Mouse (Mus musculus): ENCODE results near the gene Itih2. TPM values are rescaled to one million over a fixed set of nuclear protein-coding genes. Genes with fewer than 3 reads are reported as not detected.

The Itih2 gene
- polyA plus RNA-seq, 1 experiment, result 0.02 TPM

- Histone ChIP-seq H3K27me3 (ENCODE audit: control insufficient read depth, insufficient read depth, insufficient read length) (no peaks in the 10 kb centered on the region), H3K79me2 (ENCODE audit: control insufficient read depth, insufficient read depth) (no peaks in the 10 kb centered on the region), H3K36me3 (ENCODE audit: control insufficient read depth, insufficient read depth) (no peaks in the 10 kb centered on the region), H3K4me3 (no peak overlapping the region), H3ac (ENCODE audit: control insufficient read depth, insufficient read length) (no peak overlapping the region), H3K4me2 (ENCODE audit: low read depth) (no peak overlapping the region)
- TF ChIP-seq MYOD1 (IDR thresholded peaks at IDR 0.05; ENCODE audit: control insufficient read depth in 1 of 3, insufficient read length in 2 of 3, low read depth in 2 of 3), result no peak
- no peak for TF ChIP-seq REST (IDR thresholded peaks at IDR 0.05; ENCODE audit: insufficient read depth, insufficient read length)
- no peak for TF ChIP-seq CEBPB (IDR thresholded peaks at IDR 0.05; ENCODE audit: insufficient read depth, poor library complexity, severe bottlenecking)
- no peak for TF ChIP-seq SRF (IDR thresholded peaks at IDR 0.05; ENCODE audit: control insufficient read depth, insufficient read length, low read depth)
- TF ChIP-seq TCF12 (IDR thresholded peaks at IDR 0.05; ENCODE audit: insufficient read depth, poor library complexity, severe bottlenecking), result no peak
- no peak for TF ChIP-seq USF1 (IDR thresholded peaks at IDR 0.05; ENCODE audit: low read depth)
- no peak for TF ChIP-seq POLR2AphosphoS2 (IDR thresholded peaks at IDR 0.05; ENCODE audit: insufficient read length, low read depth)
- no peak for TF ChIP-seq MAX (IDR thresholded peaks at IDR 0.05; ENCODE audit: low read depth)
- TF ChIP-seq TCF3 (IDR thresholded peaks at IDR 0.05; ENCODE audit: insufficient read length, low read depth), result no peak
- no peak for TF ChIP-seq E2F4 (IDR thresholded peaks at IDR 0.05; ENCODE audit: insufficient read depth)
- no peak for TF ChIP-seq POLR2A (IDR thresholded peaks at IDR 0.05; ENCODE audit: insufficient read length, low read depth)
- TF ChIP-seq MYOG (IDR thresholded peaks at IDR 0.05; ENCODE audit: control insufficient read depth in 1 of 3, insufficient read depth in 1 of 3, insufficient read length in 2 of 3, low read depth in 2 of 3), result no peak
Measured at GRCm38 (mm10) chr2:10121826-10122225, 9.4 kb downstream of the Itih2 start.

DNA sequence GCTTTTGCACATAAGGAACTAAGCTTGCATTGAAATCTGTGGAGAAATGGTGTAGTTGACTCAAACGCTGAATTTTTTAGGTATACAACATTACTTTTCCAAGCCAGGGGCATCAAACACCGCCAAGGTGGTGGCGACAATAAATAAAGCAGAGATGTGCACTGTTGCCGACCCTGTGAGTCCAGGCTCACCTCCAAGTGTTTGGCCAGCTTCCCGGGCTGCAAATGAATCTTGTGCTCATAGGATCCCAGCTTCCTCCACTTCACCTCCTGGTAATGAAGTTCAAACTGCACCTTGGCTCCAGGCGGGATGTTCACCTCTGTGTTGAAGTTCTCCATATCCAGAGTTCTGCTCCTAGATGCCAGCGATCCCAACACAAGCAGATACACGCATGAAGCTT is 11.9 kb downstream of the Itih2 start:
- no peak overlapping the region for H3ac ChIP-seq (ENCODE audit: control insufficient read depth, insufficient read length)
- H3K27me3 ChIP-seq (ENCODE audit: control insufficient read depth, insufficient read depth, insufficient read length), result no peaks in the 10 kb centered on the region
- no peak for TF ChIP-seq USF1 (IDR thresholded peaks at IDR 0.05; ENCODE audit: low read depth)
- TF ChIP-seq POLR2AphosphoS2 (IDR thresholded peaks at IDR 0.05; ENCODE audit: insufficient read length, low read depth), result no peak
- no peak for TF ChIP-seq TCF12 (IDR thresholded peaks at IDR 0.05; ENCODE audit: insufficient read depth, poor library complexity, severe bottlenecking)
- no peak for TF ChIP-seq MYOD1 (IDR thresholded peaks at IDR 0.05; ENCODE audit: control insufficient read depth in 1 of 3, insufficient read length in 2 of 3, low read depth in 2 of 3)
- TF ChIP-seq MYOG (IDR thresholded peaks at IDR 0.05; ENCODE audit: control insufficient read depth in 1 of 3, insufficient read depth in 1 of 3, insufficient read length in 2 of 3, low read depth in 2 of 3), result no peak
- TF ChIP-seq POLR2A (IDR thresholded peaks at IDR 0.05; ENCODE audit: insufficient read length, low read depth), result no peak
- no peak for TF ChIP-seq MAX (IDR thresholded peaks at IDR 0.05; ENCODE audit: low read depth)
- no peak for TF ChIP-seq REST (IDR thresholded peaks at IDR 0.05; ENCODE audit: insufficient read depth, insufficient read length)
- TF ChIP-seq SRF (IDR thresholded peaks at IDR 0.05; ENCODE audit: control insufficient read depth, insufficient read length, low read depth), result no peak
- TF ChIP-seq CEBPB (IDR thresholded peaks at IDR 0.05; ENCODE audit: insufficient read depth, poor library complexity, severe bottlenecking), result no peak
- H3K79me2 ChIP-seq (ENCODE audit: control insufficient read depth, insufficient read depth), result no peaks in the 10 kb centered on the region
- H3K4me2 ChIP-seq (ENCODE audit: low read depth), result no peak overlapping the region
- H3K4me3 ChIP-seq, result no peak overlapping the region
- no peaks in the 10 kb centered on the region for H3K36me3 ChIP-seq (ENCODE audit: control insufficient read depth, insufficient read depth)

DNA sequence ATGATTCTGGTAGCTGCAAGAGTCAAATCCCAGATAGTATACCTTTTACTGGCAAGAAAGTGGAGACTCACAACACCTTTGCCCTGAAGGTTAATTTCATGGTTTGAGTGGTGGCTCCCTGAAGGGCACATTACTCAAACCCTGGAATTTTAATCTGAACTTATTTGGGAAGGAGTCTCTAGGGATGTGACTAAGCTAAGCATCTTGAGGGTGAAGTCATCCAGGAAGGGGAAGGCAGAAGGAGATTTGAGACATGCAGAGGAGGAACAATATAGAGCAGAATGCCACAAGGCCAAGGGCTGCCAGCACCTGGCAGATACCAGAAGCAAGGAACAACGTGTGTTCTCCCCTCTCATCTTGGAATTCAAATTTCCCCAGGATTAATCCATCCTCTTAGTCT is 12.4 kb downstream of the Itih2 start:
- no peaks in the 10 kb centered on the region for H3K36me3 ChIP-seq (ENCODE audit: control insufficient read depth, insufficient read depth)
- no peak overlapping the region for H3K4me2 ChIP-seq (ENCODE audit: low read depth)
- H3K4me3 ChIP-seq, result no peak overlapping the region
- no peaks in the 10 kb centered on the region for H3K79me2 ChIP-seq (ENCODE audit: control insufficient read depth, insufficient read depth)
- TF ChIP-seq USF1 (IDR thresholded peaks at IDR 0.05; ENCODE audit: low read depth) (no peak), TCF12 (IDR thresholded peaks at IDR 0.05; ENCODE audit: insufficient read depth, poor library complexity, severe bottlenecking) (no peak), POLR2A (IDR thresholded peaks at IDR 0.05; ENCODE audit: insufficient read length, low read depth) (no peak), SRF (IDR thresholded peaks at IDR 0.05; ENCODE audit: control insufficient read depth, insufficient read length, low read depth) (no peak), REST (IDR thresholded peaks at IDR 0.05; ENCODE audit: insufficient read depth, insufficient read length) (no peak), POLR2AphosphoS2 (IDR thresholded peaks at IDR 0.05; ENCODE audit: insufficient read length, low read depth) (no peak), MYOD1 (IDR thresholded peaks at IDR 0.05; ENCODE audit: control insufficient read depth in 1 of 3, insufficient read length in 2 of 3, low read depth in 2 of 3) (no peak), MYOG (IDR thresholded peaks at IDR 0.05; ENCODE audit: control insufficient read depth in 1 of 3, insufficient read depth in 1 of 3, insufficient read length in 2 of 3, low read depth in 2 of 3) (no peak), CEBPB (IDR thresholded peaks at IDR 0.05; ENCODE audit: insufficient read depth, poor library complexity, severe bottlenecking) (no peak)
- no peak overlapping the region for H3ac ChIP-seq (ENCODE audit: control insufficient read depth, insufficient read length)
- no peaks in the 10 kb centered on the region for H3K27me3 ChIP-seq (ENCODE audit: control insufficient read depth, insufficient read depth, insufficient read length)

DNA sequence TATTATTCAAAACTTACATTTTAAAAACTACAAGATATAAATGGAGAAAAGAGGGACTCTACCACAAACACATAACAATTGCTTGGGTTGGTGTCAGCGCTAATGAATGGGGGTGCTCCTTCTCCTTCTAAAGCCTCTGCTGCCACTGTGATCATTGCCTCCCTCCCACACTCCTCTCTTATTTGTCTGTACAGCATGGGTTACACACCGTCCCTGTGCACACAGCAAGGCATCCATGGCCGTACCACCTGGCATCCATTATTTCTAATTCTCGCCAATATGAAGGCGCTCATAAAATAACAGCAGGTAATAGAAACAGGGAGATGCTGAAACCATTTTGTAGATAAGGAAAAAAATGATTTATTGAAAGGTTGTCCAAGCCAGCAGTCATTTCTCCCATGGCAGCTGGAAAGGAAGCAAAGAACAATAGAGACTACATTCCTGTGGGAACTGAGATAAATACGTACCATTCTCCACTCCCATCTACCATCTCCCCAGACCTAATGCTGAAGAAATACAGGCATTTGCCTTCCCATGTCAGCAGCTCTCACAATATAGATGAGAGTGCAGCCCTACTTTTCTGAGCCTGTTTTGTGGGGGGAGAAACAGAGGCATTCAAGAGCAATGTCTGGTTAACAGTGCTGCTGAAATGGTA is 22.5 kb downstream of the Itih2 start:
- no peaks in the 10 kb centered on the region for H3K79me2 ChIP-seq (ENCODE audit: control insufficient read depth, insufficient read depth)
- TF ChIP-seq USF1 (IDR thresholded peaks at IDR 0.05; ENCODE audit: low read depth), result no peak
- TF ChIP-seq MYOG (IDR thresholded peaks at IDR 0.05; ENCODE audit: control insufficient read depth in 1 of 3, insufficient read depth in 1 of 3, insufficient read length in 2 of 3, low read depth in 2 of 3), result no peak
- no peak for TF ChIP-seq POLR2A (IDR thresholded peaks at IDR 0.05; ENCODE audit: insufficient read length, low read depth)
- TF ChIP-seq TCF12 (IDR thresholded peaks at IDR 0.05; ENCODE audit: insufficient read depth, poor library complexity, severe bottlenecking), result no peak
- no peak for TF ChIP-seq TCF3 (IDR thresholded peaks at IDR 0.05; ENCODE audit: insufficient read length, low read depth)
- TF ChIP-seq MAX (IDR thresholded peaks at IDR 0.05; ENCODE audit: low read depth), result no peak
- TF ChIP-seq REST (IDR thresholded peaks at IDR 0.05; ENCODE audit: insufficient read depth, insufficient read length), result no peak
- no peak for TF ChIP-seq SRF (IDR thresholded peaks at IDR 0.05; ENCODE audit: control insufficient read depth, insufficient read length, low read depth)
- TF ChIP-seq CEBPB (IDR thresholded peaks at IDR 0.05; ENCODE audit: insufficient read depth, poor library complexity, severe bottlenecking), result no peak
- TF ChIP-seq MYOD1 (IDR thresholded peaks at IDR 0.05; ENCODE audit: control insufficient read depth in 1 of 3, insufficient read length in 2 of 3, low read depth in 2 of 3), result no peak
- no peaks in the 10 kb centered on the region for H3K27me3 ChIP-seq (ENCODE audit: control insufficient read depth, insufficient read depth, insufficient read length)
- H3K4me2 ChIP-seq (ENCODE audit: low read depth), result no peak overlapping the region
- H3K4me3 ChIP-seq, result no peak overlapping the region
- H3ac ChIP-seq (ENCODE audit: control insufficient read depth, insufficient read length), result no peak overlapping the region
- H3K36me3 ChIP-seq (ENCODE audit: control insufficient read depth, insufficient read depth), result no peaks in the 10 kb centered on the region

Data from myocyte (in vitro differentiated cells).